Mouse (Mus musculus) lung, embryonic 14.5 days (tissue): ENCODE measurements around the gene Klf7. TPM values are rescaled to one million over a fixed set of nuclear protein-coding genes. Genes with fewer than 3 reads are reported as not detected.

Experiments
- ATAC-seq: fragments of 200-750 bp; cut with Nextera tagmentation; 2 replicates; pipeline ENCODE4 v1.8.0; 2017; ENCODE audit warnings: mild to moderate bottlenecking, moderate TSS enrichment, moderate library complexity; ENCODE audit not compliant: insufficient read depth
- DNase-seq: peaks from one replicate; pipeline ENCODE4 v3.0.0-alpha.2; 2015
- H3K27ac ChIP-seq: fragments of 300-500 bp; sonication (generic); 2 replicates; pipeline ENCODE4 v1.5.1; 2014; ENCODE audit warnings: low read depth, mild to moderate bottlenecking, moderate library complexity
- H3K27me3 ChIP-seq: fragments of 300-500 bp; sonication (generic); 2 replicates; pipeline ENCODE4 v1.6.1; 2014; ENCODE audit warnings: low read length, control low read depth; ENCODE audit not compliant: insufficient read depth
- H3K36me3 ChIP-seq: fragments of 300-500 bp; sonication (generic); 2 replicates; pipeline ENCODE4 v1.6.1; 2014; ENCODE audit warnings: control low read depth; ENCODE audit not compliant: insufficient read depth
- H3K4me1 ChIP-seq: fragments of 300-500 bp; sonication (generic); 2 replicates; pipeline ENCODE4 v1.6.1; 2014; ENCODE audit warnings: antibody characterized with exemption, control low read depth; ENCODE audit not compliant: insufficient read depth
- H3K4me2 ChIP-seq: fragments of 300-500 bp; sonication (generic); 2 replicates; pipeline ENCODE4 v1.6.1; 2014; ENCODE audit warnings: mild to moderate bottlenecking
- H3K4me3 ChIP-seq: fragments of 300-500 bp; sonication (generic); 2 replicates; pipeline ENCODE4 v1.5.1; 2014; ENCODE audit warnings: low read depth, low read length
- H3K9ac ChIP-seq: fragments of 300-500 bp; sonication (generic); 2 replicates; pipeline ENCODE4 v1.6.1; 2014
- H3K9me3 ChIP-seq: fragments of 300-500 bp; sonication (generic); 2 replicates; pipeline ENCODE4 v1.6.1; 2016; ENCODE audit warnings: low read depth, low read length, control low read depth
- CTCF ChIP-seq: IDR thresholded peaks from 2 replicates; pipeline ENCODE4 v1.5.1; 2016; ENCODE audit warnings: antibody characterized with exemption, low read depth
- WGBS: fragments of 180-500 bp; shearing (Covaris S2); extraction: QIAGEN DNeasy Blood & Tissue Kit; methylation state at CpG from one replicate; pipeline ENCODE4 v1.1.7; 2014; 5-methylcytosine and 5-hydroxymethylcytosine counted together
- polyA plus RNA-seq: library from polyadenylated mRNA; unstranded; fragments of >200 nt; fragmentation: Nextera tagmentation; extraction: Ambion mirVana; gene quantifications from 2 replicates; pipeline ENCODE4 v1.2.1, GENCODE M21; 2014

The Klf7 gene
- polyA plus RNA-seq: 17.7 and 19.8 TPM in 2 replicates

GRCm38 (mm10) chr1:64121559-64122465 lies at the start of gene Klf7:
Klf7 (minus strand) TSS chr1:64122282.
- Histone ChIP-seq H3K4me2 (peak within 1 kb of the TSS; percentile 88), H3K27me3 (no peaks in the 10 kb centered on the region), H3K36me3 (no peaks in the 10 kb centered on the region), H3K27ac (peak within 1 kb of the TSS; percentile 100), H3K4me3 (peak within 1 kb of the TSS; percentile 76), H3K9me3 (no peaks in the 10 kb centered on the region), H3K4me1 (peaks cover 8% of the 10 kb centered on the region; the same call in 1 of the 2 replicates), H3K9ac (peak within 1 kb of the TSS; percentile 99)
- peak; percentile 99 for DNase-seq
- peak; percentile 45 for TF ChIP-seq CTCF
- ATAC-seq: peak; percentile 98
- under 1% methylated on average over 82 of the region's 82 CpGs for WGBS

GRCm38 (mm10) chr1:64164526-64165062 lies 42.5 kb upstream of the Klf7 start:
- Histone ChIP-seq H3K9ac (no peak overlapping the region), H3K4me3 (no peak overlapping the region), H3K4me1 (no peaks in the 10 kb centered on the region), H3K9me3 (no peaks in the 10 kb centered on the region), H3K27ac (no peak overlapping the region), H3K36me3 (no peaks in the 10 kb centered on the region), H3K27me3 (no peaks in the 10 kb centered on the region), H3K4me2 (no peak overlapping the region)
- TF ChIP-seq CTCF: no peak
- no peak for DNase-seq
- WGBS: 77% methylated on average over 5 of the region's 5 CpGs
- ATAC-seq: no peak

GRCm38 (mm10) chr1:64158766-64159165 lies 36.7 kb upstream of the Klf7 start:
- no peaks in the 10 kb centered on the region for H3K27me3 ChIP-seq
- no peak overlapping the region for H3K4me3 ChIP-seq
- WGBS: 33% methylated on average over 3 of the region's 3 CpGs
- ATAC-seq: no peak
- peak; percentile 86 for DNase-seq
- H3K9me3 ChIP-seq: no peaks in the 10 kb centered on the region
- no peak overlapping the region for H3K9ac ChIP-seq
- no peak overlapping the region for H3K4me2 ChIP-seq
- no peak overlapping the region for H3K27ac ChIP-seq
- TF ChIP-seq CTCF: no peak
- no peaks in the 10 kb centered on the region for H3K4me1 ChIP-seq
- no peaks in the 10 kb centered on the region for H3K36me3 ChIP-seq

- TF ChIP-seq CTCF: no peak
- no peaks in the 10 kb centered on the region for H3K27me3 ChIP-seq
- H3K4me3 ChIP-seq: no peak overlapping the region
- no peaks in the 10 kb centered on the region for H3K4me1 ChIP-seq
- no peak overlapping the region for H3K4me2 ChIP-seq
- no peaks in the 10 kb centered on the region for H3K36me3 ChIP-seq
- ATAC-seq (no peak), DNase-seq (no peak)
- H3K27ac ChIP-seq: no peak overlapping the region
- WGBS: 84% methylated on average over 3 of the region's 3 CpGs
- H3K9me3 ChIP-seq: no peaks in the 10 kb centered on the region
- H3K9ac ChIP-seq: no peak overlapping the region
Observed at GRCm38 (mm10) chr1:64149185-64149584, 27.1 kb upstream of the Klf7 start.

GRCm38 (mm10) chr1:64142691-64143445 lies 20.8 kb upstream of the Klf7 start:
- no peak overlapping the region for H3K27ac ChIP-seq
- H3K4me3 ChIP-seq: no peak overlapping the region
- H3K4me2 ChIP-seq: no peak overlapping the region
- no peaks in the 10 kb centered on the region for H3K27me3 ChIP-seq
- no peaks in the 10 kb centered on the region for H3K4me1 ChIP-seq
- H3K9me3 ChIP-seq: no peaks in the 10 kb centered on the region
- WGBS: 56% methylated on average over 6 of the region's 6 CpGs
- no peaks in the 10 kb centered on the region for H3K36me3 ChIP-seq
- H3K9ac ChIP-seq: no peak overlapping the region
- DNase-seq (peak; percentile 23), ATAC-seq (no peak)
- no peak for TF ChIP-seq CTCF

GRCm38 (mm10) chr1:64134439-64134838 lies 12.4 kb upstream of the Klf7 start:
- H3K27ac ChIP-seq: no peak overlapping the region
- H3K27me3 ChIP-seq: no peaks in the 10 kb centered on the region
- H3K4me1 ChIP-seq: no peaks in the 10 kb centered on the region
- H3K4me3 ChIP-seq: no peak overlapping the region
- ATAC-seq (no peak), DNase-seq (no peak)
- no peak for TF ChIP-seq CTCF
- 78% methylated on average over 1 of the region's 1 CpGs for WGBS
- H3K9me3 ChIP-seq: no peaks in the 10 kb centered on the region
- H3K36me3 ChIP-seq: no peaks in the 10 kb centered on the region
- no peak overlapping the region for H3K4me2 ChIP-seq
- no peak overlapping the region for H3K9ac ChIP-seq

GRCm38 (mm10) chr1:64126822-64127221 lies 4.7 kb upstream of the Klf7 start:
- Histone ChIP-seq H3K9me3 (no peaks in the 10 kb centered on the region), H3K4me1 (no peaks in the 10 kb centered on the region), H3K27me3 (no peaks in the 10 kb centered on the region), H3K4me2 (no peak overlapping the region), H3K4me3 (no peak overlapping the region), H3K36me3 (no peaks in the 10 kb centered on the region), H3K9ac (no peak overlapping the region), H3K27ac (no peak overlapping the region)
- no peak for ATAC-seq
- no peak for TF ChIP-seq CTCF
- WGBS: 86% methylated on average over 2 of the region's 2 CpGs
- no peak for DNase-seq
